Mouse (Mus musculus): ENCODE data around the gene Sympk.

- TF ChIP-seq CTCF (IDR thresholded peaks at IDR 0.05; ENCODE audit: insufficient read depth, low read depth, low read length): no peak
- TF ChIP-seq POLR2A (IDR thresholded peaks at IDR 0.05; ENCODE audit: insufficient read depth, low read depth, low read length): no peak
These were observed 45.3 kb downstream of the Sympk start for GRCm38 (mm10) chr7:19069500-19069899.

Measured in olfactory bulb, adult 2 months (tissue).